Mouse (Mus musculus) embryonic facial prominence, embryonic 14.5 days (tissue): ENCODE results near the gene Akirin1. TPM values are rescaled to one million over a fixed set of nuclear protein-coding genes. Genes with fewer than 3 reads are reported as not detected.

ENCODE experiments used
- ATAC-seq: fragments of 200-750 bp; cut with Nextera tagmentation; 2 replicates; pipeline ENCODE4 v1.8.0; 2017; ENCODE audit warnings: low read depth, moderate number of reproducible peaks, moderate TSS enrichment
- DNase-seq: peaks from one replicate; pipeline ENCODE4 v3.0.0-alpha.2; 2015; ENCODE audit warnings: low spot score
- H3K27ac ChIP-seq: fragments of 300-500 bp; sonication (generic); replicated peaks from 2 replicates; pipeline ENCODE4 v1.5.1; 2014; ENCODE audit warnings: low read depth, mild to moderate bottlenecking, low read length, moderate library complexity
- H3K27me3 ChIP-seq: fragments of 300-500 bp; sonication (generic); replicated peaks from 2 replicates; pipeline ENCODE4 v1.6.1; 2014; ENCODE audit warnings: low read length; ENCODE audit not compliant: control insufficient read depth, insufficient read depth
- H3K36me3 ChIP-seq: fragments of 300-500 bp; sonication (generic); 2 replicates; pipeline ENCODE4 v1.6.1; 2014; ENCODE audit warnings: low read length, mixed read lengths; ENCODE audit not compliant: control insufficient read depth, insufficient read depth
- H3K4me1 ChIP-seq: fragments of 300-500 bp; sonication (generic); 2 replicates; pipeline ENCODE4 v1.6.1; 2014; ENCODE audit warnings: antibody characterized with exemption, low read length; ENCODE audit not compliant: control insufficient read depth, insufficient read depth
- H3K4me2 ChIP-seq: fragments of 300-500 bp; sonication (generic); 2 replicates; pipeline ENCODE4 v1.6.1; 2014; ENCODE audit warnings: low read depth, mild to moderate bottlenecking, low read length, moderate library complexity, mixed read lengths
- H3K4me3 ChIP-seq: fragments of 300-500 bp; sonication (generic); 2 replicates; pipeline ENCODE4 v1.5.1; 2014; ENCODE audit warnings: low read depth, mild to moderate bottlenecking, low read length
- H3K9ac ChIP-seq: fragments of 300-500 bp; sonication (generic); 2 replicates; pipeline ENCODE4 v1.6.1; 2014; ENCODE audit warnings: low read depth, mild to moderate bottlenecking, low read length, moderate library complexity, mixed read lengths
- H3K9me3 ChIP-seq: fragments of 300-500 bp; sonication (generic); 2 replicates; pipeline ENCODE4 v1.6.1; 2016; ENCODE audit warnings: low read length; ENCODE audit not compliant: control insufficient read depth
- WGBS: fragments of 180-500 bp; shearing (Covaris S2); extraction: QIAGEN DNeasy Blood & Tissue Kit; methylation state at CpG from one replicate; pipeline ENCODE4 v1.1.7; 2014; 5-methylcytosine and 5-hydroxymethylcytosine counted together
- polyA plus RNA-seq: library from polyadenylated mRNA; unstranded; fragments of >200 nt; fragmentation: Nextera tagmentation; extraction: Ambion mirVana; gene quantifications from 2 replicates; pipeline ENCODE4 v1.2.1, GENCODE M21; 2014

Akirin1 gene
- 60.2 and 64.0 TPM in 2 replicates for polyA plus RNA-seq

DNA sequence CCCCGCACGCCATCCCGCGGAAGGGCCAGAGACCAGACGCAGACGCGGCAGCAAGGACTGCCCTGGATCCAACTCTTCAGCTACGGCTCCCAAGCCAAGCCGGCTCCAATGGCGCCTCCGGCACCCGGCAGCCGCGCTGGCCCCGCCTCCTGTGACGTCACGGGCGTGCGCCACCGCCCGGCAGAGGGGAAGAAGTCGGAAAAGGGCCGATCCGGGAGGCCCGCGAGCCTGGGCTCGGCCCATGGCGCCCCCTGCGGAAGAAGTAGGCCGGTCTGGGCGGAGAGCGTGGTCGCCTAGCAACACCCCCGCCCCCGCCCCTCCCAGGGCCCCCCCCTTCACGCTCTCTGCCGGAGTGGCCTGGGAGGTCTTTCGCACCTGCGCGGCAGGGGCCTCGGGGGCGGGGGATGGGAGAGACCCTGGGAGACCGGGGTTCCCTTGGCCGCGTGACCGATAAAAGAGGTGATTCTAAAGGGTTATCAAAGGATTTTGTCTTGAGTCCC, at the start of gene Akirin1:
TSS of gene Akirin1 (minus strand) at position 194 of the 500 bp plus-strand sequence.
- DNase-seq (peak; percentile 97), ATAC-seq (peak; percentile 99)
- Histone ChIP-seq H3K27me3 (no peaks in the 10 kb centered on the region), H3K27ac (peak within 1 kb of the TSS; percentile 92), H3K36me3 (no peaks in the 10 kb centered on the region), H3K4me3 (peak within 1 kb of the TSS; percentile 97), H3K9ac (peak within 1 kb of the TSS; percentile 88), H3K9me3 (no peaks in the 10 kb centered on the region), H3K4me1 (peaks cover 10% of the 10 kb centered on the region; the same call in 1 of the 2 replicates), H3K4me2 (peak within 1 kb of the TSS; percentile 72)
- WGBS, result 0% methylated on average over 7 of the region's 46 CpGs

DNA sequence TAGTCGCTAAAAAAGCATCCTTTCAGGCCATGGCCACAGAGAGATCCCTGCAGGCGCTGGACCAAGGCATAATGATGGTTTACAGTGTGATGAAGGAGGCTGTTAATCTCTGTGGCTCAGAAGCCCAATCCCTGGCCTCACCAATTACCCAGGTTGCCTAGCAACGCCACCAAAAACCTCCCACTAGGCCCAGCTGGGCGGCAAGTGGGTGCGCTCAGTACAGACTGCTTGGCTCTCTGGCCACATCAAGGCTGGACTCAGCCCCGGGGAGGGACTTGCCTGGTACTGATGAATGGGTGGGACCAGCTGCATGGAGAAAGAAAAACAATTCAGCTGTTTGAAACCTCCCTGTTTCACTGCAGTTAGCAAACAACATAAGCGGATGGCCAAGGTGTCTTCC, 47.7 kb upstream of the Akirin1 start:
- Histone ChIP-seq H3K4me3 (no peak overlapping the region), H3K9me3 (no peaks in the 10 kb centered on the region), H3K27me3 (no peaks in the 10 kb centered on the region), H3K9ac (no peak overlapping the region), H3K4me2 (no peak overlapping the region), H3K36me3 (no peaks in the 10 kb centered on the region), H3K4me1 (no peaks in the 10 kb centered on the region), H3K27ac (no peak overlapping the region)
- ATAC-seq (peak; percentile 89), DNase-seq (peak; percentile 80)
- WGBS, result 43% methylated on average over 7 of the region's 7 CpGs

DNA sequence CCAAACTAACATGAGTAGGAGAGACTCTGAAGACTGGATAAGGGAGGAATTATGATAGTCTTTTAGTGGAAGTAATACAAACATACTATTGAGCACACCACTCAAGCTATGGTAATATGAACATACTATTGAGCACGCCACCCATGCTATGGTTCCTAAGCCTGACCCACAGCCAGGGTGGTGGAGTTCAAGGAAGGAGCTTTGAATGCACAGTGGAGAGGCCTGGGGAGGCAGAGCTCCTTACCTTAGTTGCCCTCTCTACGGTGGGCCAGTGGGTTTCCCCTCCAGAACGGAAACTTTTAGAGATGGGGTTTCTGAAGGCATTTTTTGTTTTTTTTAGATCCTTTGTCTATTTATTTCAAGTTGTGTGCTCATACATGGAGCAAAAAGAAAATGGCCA, 47.3 kb upstream of the Akirin1 start:
- Histone ChIP-seq H3K4me2 (no peak overlapping the region), H3K36me3 (no peaks in the 10 kb centered on the region), H3K4me1 (no peaks in the 10 kb centered on the region), H3K4me3 (no peak overlapping the region), H3K9ac (no peak overlapping the region), H3K9me3 (no peaks in the 10 kb centered on the region), H3K27ac (peak overlapping the region; percentile 18; the same call in 1 of the 2 replicates), H3K27me3 (no peaks in the 10 kb centered on the region)
- ATAC-seq, result peak; percentile 63; the same call in 1 of the 2 replicates
- WGBS, result 66% methylated on average over 3 of the region's 3 CpGs
- no peak for DNase-seq

DNA sequence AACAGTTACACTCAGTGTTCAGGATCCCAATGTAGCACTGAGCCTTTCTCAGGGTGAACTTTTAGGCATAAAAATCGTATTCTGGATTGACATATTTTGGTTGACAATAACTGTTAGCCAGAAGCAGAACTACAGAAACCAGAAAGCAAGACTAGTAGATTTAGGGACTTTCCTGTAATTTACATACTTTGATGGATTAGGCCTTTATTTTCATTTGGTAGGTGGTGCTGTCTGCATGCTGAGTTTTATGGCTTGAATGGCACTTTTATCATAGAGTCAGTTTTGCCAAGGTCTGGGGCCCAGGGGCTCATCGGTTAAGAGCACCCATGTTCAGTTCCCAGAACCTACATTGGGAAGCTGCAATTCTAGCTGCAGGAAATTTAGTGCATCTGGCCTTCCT, 44.9 kb upstream of the Akirin1 start:
- Histone ChIP-seq H3K9ac (no peak overlapping the region), H3K9me3 (no peaks in the 10 kb centered on the region), H3K36me3 (no peaks in the 10 kb centered on the region), H3K4me1 (no peaks in the 10 kb centered on the region), H3K27ac (no peak overlapping the region), H3K4me3 (no peak overlapping the region), H3K4me2 (no peak overlapping the region), H3K27me3 (no peaks in the 10 kb centered on the region)
- 67% methylated on average over 2 of the region's 2 CpGs for WGBS
- no peak for DNase-seq
- ATAC-seq, result no peak

DNA sequence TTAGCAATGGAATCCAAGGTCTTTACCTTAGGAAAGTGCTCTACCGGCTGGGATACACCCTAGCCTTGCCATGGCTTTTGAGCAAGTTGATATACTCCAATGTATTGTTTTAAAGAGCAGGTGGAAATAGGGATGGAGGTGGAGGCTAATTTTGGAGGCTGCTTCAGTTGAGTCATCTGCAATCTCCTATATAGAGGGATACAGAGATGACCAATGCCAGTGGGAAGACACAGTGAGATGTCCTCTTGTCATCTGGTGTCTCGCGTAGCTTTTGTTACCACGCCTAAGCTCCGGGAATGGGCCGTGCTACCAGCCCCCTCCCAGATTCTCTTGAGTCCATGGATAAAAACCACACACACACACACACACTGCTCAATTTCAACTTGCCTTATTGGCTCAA, 43.0 kb upstream of the Akirin1 start:
- Histone ChIP-seq H3K27ac (no peak overlapping the region), H3K27me3 (no peaks in the 10 kb centered on the region), H3K9ac (no peak overlapping the region), H3K4me3 (no peak overlapping the region), H3K36me3 (no peaks in the 10 kb centered on the region), H3K9me3 (no peaks in the 10 kb centered on the region), H3K4me1 (no peaks in the 10 kb centered on the region), H3K4me2 (no peak overlapping the region)
- DNase-seq (no peak), ATAC-seq (no peak)
- WGBS, result 92% methylated on average over 6 of the region's 6 CpGs

DNA sequence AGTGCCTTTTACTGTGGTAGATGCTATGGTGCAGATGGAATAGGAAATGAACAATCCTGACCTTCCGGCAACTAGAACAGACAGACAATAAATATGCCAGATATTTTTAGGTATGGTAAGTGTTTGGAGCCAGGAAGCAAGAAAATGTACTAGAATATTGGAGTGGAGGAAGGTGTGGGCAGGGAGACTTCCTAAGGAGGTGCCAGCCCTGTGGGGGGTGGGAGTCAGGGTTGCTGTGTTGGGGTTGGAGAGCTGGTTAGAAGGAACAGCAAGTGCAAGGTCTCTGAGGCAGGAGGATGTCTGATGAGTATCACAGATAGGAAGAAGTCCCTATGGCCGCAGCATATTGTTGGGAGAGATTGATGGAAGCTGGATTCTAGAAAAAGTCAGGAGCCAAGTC, 42.5 kb upstream of the Akirin1 start:
- Histone ChIP-seq H3K27me3 (no peaks in the 10 kb centered on the region), H3K4me3 (no peak overlapping the region), H3K36me3 (no peaks in the 10 kb centered on the region), H3K4me2 (no peak overlapping the region), H3K4me1 (no peaks in the 10 kb centered on the region; the same call in 1 of the 2 replicates), H3K9ac (no peak overlapping the region), H3K9me3 (no peaks in the 10 kb centered on the region), H3K27ac (no peak overlapping the region)
- DNase-seq (no peak), ATAC-seq (no peak)
- 75% methylated on average over 2 of the region's 2 CpGs for WGBS

DNA sequence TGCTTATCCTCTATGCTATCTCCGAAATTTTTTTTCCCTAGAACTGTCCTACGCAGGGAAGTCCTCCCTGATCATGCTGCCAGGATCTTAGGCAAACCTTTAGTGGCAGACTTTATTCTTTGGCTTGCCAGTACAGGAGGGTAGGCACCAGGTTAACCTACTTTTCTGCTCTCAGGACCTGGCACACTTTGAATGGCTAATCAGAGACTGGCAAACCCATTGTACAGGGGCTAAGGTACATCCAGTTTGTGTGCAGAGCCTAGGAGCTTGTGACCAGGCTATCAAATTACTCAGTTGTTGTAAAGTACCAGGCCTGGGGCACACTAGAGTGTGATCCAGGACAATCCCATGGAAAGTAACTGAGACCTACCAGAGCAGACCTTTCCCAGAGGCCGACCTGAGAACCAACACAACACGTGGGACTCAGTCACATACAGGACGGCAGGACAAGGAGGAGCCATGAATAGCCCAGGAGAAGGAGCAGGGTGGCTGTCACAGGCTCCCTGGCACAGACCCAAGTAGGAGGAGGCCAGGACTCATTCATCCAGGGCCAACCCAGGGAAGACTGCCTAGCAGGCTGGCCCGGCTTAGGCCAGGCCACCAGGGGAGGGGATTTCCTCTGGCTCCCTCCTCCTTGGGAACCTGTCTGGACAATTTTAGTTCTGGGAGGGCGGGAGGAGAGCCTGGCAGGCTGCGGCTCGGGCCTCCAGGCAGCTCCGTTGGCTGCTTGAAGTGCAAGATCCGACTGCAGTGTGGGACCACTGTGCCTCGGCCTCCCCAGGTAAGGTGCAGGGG, 37.2 kb upstream of the Akirin1 start, which contains the start of gene Rhbdl2:
TSS of gene Rhbdl2 (plus strand) at position 684 of the 795 bp plus-strand sequence.
- Histone ChIP-seq H3K4me3 (no peak within 1 kb of the TSS), H3K9me3 (no peaks in the 10 kb centered on the region), H3K27me3 (no peaks in the 10 kb centered on the region), H3K36me3 (no peaks in the 10 kb centered on the region), H3K4me1 (no peaks in the 10 kb centered on the region; the same call in 1 of the 2 replicates), H3K27ac (no peak within 1 kb of the TSS), H3K4me2 (peak within 1 kb of the TSS; percentile 38), H3K9ac (peak within 1 kb of the TSS; percentile 40; the same call in 1 of the 2 replicates)
- 23% methylated on average over 10 of the region's 12 CpGs for WGBS
- DNase-seq, result peak; percentile 84
- peak; percentile 93 for ATAC-seq

DNA sequence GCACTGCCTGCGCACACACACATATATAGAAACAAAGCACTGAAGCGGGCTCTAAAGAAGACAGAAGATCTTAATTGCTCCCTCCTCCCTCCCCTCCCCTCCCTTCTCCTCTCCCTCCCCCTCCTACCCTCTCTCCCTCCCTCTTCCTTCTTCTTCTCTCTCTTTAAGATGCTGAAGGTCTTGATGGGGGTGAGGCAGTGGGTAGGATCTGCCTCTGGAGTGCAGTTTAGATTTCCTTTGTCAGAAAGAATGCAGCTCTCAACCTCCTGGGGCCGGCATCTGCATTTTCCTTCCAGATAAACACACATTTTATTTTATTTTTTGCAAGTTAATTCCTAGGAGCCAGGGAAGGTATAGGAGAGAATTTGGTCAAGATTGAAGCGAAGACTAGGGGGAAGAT, 18.1 kb upstream of the Akirin1 start:
- WGBS, result 62% methylated on average over 4 of the region's 4 CpGs
- DNase-seq (no peak), ATAC-seq (no peak)
- H3K27ac ChIP-seq, result no peak overlapping the region
- no peaks in the 10 kb centered on the region for H3K36me3 ChIP-seq
- H3K4me2 ChIP-seq, result no peak overlapping the region
- H3K4me3 ChIP-seq, result no peak overlapping the region
- no peaks in the 10 kb centered on the region for H3K9me3 ChIP-seq
- H3K4me1 ChIP-seq, result no peaks in the 10 kb centered on the region
- no peak overlapping the region for H3K9ac ChIP-seq
- H3K27me3 ChIP-seq, result no peaks in the 10 kb centered on the region
